Mouse (Mus musculus): ENCODE results near the gene Rcbtb2.

DNA sequence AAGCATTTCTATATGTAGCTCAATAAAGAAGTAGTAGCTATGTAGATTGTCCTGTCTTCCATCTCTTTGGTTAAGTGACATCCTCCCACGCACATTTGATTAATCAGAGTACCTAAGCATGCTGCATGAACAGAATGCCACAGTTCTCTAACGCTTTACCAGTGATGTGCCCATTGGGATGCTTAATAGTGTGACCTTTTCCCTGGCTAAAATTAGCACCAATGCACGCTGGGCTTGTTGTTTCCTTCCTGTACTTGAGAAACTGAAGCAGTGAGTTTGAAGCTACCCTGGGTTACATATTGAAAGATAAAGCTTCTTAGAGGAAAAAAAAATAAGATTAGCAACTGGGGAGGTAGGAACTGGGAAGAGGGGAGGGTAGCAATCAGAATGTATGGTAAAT lies 81.2 kb downstream of the Rcbtb2 start:
- TF ChIP-seq POLR2A (IDR thresholded peaks at IDR 0.05; ENCODE audit: low read depth, low read length) (no peak), CTCF (IDR thresholded peaks at IDR 0.05; ENCODE audit: borderline replicate concordance, insufficient read depth, low read length) (no peak)

Measured in embryonic fibroblast, embryonic 13.5 days (primary cell).